Mouse (Mus musculus): Measurements from ENCODE around the gene Kank1. TPM values are rescaled to one million over a fixed set of nuclear protein-coding genes. Genes with fewer than 3 reads are reported as not detected.

Gene Kank1
- polyA plus RNA-seq, 1 experiment from 2014 or later: 23.0 TPM

DNA sequence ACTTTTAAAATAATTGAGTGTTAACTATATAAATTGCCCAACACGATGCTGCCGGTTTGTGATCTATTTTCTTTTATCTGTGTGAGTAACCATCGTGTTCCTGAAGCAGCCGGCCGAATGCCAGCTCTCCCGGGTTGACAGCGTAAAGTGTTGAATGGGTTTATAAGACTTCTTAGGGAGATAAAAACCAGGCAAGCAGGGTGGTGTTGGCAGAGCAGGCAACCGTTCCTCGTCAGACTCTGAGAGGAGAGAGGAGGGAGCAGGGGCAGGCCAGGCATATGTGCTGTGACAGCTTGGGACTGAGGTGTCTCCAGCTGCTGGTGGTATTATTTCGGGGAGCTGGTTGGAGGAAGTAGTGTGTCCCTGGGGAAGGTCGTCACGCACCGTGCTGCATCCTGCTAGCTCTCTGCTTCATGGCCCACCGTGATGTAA lies 78.7 kb downstream of the Kank1 start:
- H3K9ac ChIP-seq (ENCODE audit: low read depth, low read length): no peak overlapping the region
- WGBS: 45% methylated on average over 14 of the region's 14 CpGs
- H3K27ac ChIP-seq (ENCODE audit: low read depth, low read length): no peak overlapping the region
- ATAC-seq (ENCODE audit: low FRiP score, low TSS enrichment): peak; percentile 49; the same call in 1 of the 2 replicates
- H3K36me3 ChIP-seq (ENCODE audit: control insufficient read depth, insufficient read depth, low read length): no peaks in the 10 kb centered on the region
- H3K4me2 ChIP-seq (replicated peaks; ENCODE audit: low read depth, low read length): no peak overlapping the region
- H3K27me3 ChIP-seq (ENCODE audit: control insufficient read depth, insufficient read depth, low read length): no peaks in the 10 kb centered on the region
- no peak overlapping the region for H3K4me3 ChIP-seq (ENCODE audit: low read length)
- no peaks in the 10 kb centered on the region for H3K9me3 ChIP-seq (ENCODE audit: control insufficient read depth, low read length)
- peaks cover 9% of the 10 kb centered on the region; the same call in 1 of the 2 replicates for H3K4me1 ChIP-seq (ENCODE audit: control insufficient read depth, insufficient read depth, low read length)

DNA sequence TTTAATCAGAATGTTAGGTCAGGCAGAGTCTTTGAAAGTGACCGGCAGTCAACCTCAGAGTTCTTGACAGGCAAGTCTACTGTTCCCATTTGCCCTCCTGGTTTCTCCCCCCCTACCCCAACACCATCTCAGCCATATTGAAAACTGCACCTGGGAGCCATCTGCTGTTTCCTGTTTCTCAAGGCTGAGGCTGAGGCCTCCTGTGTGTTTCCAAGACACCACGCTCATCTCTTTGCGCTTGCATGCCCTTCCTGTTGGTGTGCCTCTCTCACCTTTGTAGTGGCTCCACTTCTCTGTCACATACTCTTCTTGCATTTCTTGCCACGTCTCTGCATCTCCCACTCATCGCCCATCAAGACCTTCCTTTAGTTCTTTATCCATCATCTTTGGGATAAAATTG lies 79.2 kb downstream of the Kank1 start:
- H3K4me3 ChIP-seq (ENCODE audit: low read length): no peak overlapping the region
- no peaks in the 10 kb centered on the region for H3K27me3 ChIP-seq (ENCODE audit: control insufficient read depth, insufficient read depth, low read length)
- H3K4me1 ChIP-seq (ENCODE audit: control insufficient read depth, insufficient read depth, low read length): peaks cover 9% of the 10 kb centered on the region; the same call in 1 of the 2 replicates
- H3K27ac ChIP-seq (ENCODE audit: low read depth, low read length): no peak overlapping the region
- H3K9me3 ChIP-seq (ENCODE audit: control insufficient read depth, low read length): no peaks in the 10 kb centered on the region
- H3K36me3 ChIP-seq (ENCODE audit: control insufficient read depth, insufficient read depth, low read length): no peaks in the 10 kb centered on the region
- 80% methylated on average over 5 of the region's 5 CpGs for WGBS
- no peak for ATAC-seq (ENCODE audit: low FRiP score, low TSS enrichment)
- no peak overlapping the region for H3K9ac ChIP-seq (ENCODE audit: low read depth, low read length)
- H3K4me2 ChIP-seq (replicated peaks; ENCODE audit: low read depth, low read length): no peak overlapping the region

DNA sequence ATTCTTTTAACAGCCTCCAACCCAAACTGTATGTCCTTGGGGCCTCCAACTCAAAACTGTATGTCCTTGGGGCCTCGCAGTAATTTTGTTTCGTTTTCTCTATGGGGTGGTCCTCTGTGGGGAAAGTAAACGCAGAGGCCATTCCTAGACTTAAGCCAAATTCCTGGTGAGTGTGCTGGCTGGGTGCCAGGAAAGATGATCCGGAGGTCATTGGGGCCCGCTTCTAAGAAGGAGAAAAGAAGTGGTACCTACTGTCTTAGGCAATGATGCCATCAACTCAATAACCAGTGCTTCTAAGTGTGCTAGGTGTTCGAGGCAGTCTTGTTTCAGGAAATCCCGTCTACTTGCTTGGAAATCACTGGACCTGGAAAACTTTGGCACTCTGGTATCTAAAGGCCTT lies 87.5 kb downstream of the Kank1 start:
- no peak overlapping the region for H3K4me2 ChIP-seq (replicated peaks; ENCODE audit: low read depth, low read length)
- H3K9me3 ChIP-seq (ENCODE audit: control insufficient read depth, low read length): no peaks in the 10 kb centered on the region
- 71% methylated on average over 7 of the region's 7 CpGs for WGBS
- peaks cover 5% of the 10 kb centered on the region; the same call in 1 of the 2 replicates for H3K4me1 ChIP-seq (ENCODE audit: control insufficient read depth, insufficient read depth, low read length)
- H3K27ac ChIP-seq (ENCODE audit: low read depth, low read length): no peak overlapping the region
- H3K9ac ChIP-seq (ENCODE audit: low read depth, low read length): no peak overlapping the region
- ATAC-seq (ENCODE audit: low FRiP score, low TSS enrichment): no peak
- no peaks in the 10 kb centered on the region for H3K36me3 ChIP-seq (ENCODE audit: control insufficient read depth, insufficient read depth, low read length)
- H3K4me3 ChIP-seq (ENCODE audit: low read length): no peak overlapping the region
- no peaks in the 10 kb centered on the region for H3K27me3 ChIP-seq (ENCODE audit: control insufficient read depth, insufficient read depth, low read length)

DNA sequence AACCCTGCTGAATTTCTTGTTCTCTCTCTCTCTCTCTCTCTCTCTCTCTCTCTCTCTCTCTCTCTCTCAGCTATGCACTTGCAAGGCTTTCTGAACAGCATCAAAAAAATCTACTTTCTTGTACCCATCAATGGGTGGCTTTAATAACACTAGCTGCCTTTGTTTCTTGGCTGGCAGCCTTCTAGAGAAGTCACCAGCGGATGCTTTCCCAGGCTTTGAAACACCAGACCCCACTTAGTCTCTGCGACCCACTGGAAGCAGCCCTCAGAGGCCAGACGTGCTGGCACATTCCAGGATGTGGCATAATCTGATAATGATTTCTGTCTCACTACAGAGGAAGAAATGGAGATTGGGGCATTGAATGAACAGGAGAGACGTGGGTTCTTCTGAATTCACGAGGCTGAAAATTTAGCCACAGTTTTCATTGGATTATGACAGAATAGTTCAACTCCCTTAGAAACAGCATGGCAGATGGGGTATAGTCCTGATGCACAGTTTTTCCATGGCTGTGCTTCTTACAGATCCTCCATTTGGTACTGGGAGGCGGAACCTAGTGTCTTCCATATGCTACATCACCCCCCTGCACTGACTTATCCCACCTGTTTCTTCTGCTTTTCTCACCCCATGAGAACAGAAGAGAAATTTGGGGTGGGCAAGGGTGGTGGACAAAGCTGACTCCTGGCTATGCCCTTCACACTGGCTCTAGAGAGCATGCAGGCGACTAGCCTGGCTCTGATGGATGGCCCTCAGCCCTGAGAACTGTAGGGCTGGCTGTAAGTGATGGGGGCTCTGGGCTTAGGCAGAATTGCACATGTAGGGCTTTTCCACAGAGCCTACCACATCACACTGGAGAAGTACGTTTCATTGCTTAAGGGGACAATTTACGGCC lies 88.6 kb downstream of the Kank1 start:
- H3K27me3 ChIP-seq (ENCODE audit: control insufficient read depth, insufficient read depth, low read length): no peaks in the 10 kb centered on the region
- no peaks in the 10 kb centered on the region for H3K9me3 ChIP-seq (ENCODE audit: control insufficient read depth, low read length)
- 68% methylated on average over 9 of the region's 9 CpGs for WGBS
- no peak for ATAC-seq (ENCODE audit: low FRiP score, low TSS enrichment)
- no peak overlapping the region for H3K9ac ChIP-seq (ENCODE audit: low read depth, low read length)
- H3K4me3 ChIP-seq (ENCODE audit: low read length): no peak overlapping the region
- no peaks in the 10 kb centered on the region for H3K36me3 ChIP-seq (ENCODE audit: control insufficient read depth, insufficient read depth, low read length)
- no peak overlapping the region for H3K4me2 ChIP-seq (replicated peaks; ENCODE audit: low read depth, low read length)
- H3K27ac ChIP-seq (ENCODE audit: low read depth, low read length): no peak overlapping the region
- H3K4me1 ChIP-seq (ENCODE audit: control insufficient read depth, insufficient read depth, low read length): peaks cover 5% of the 10 kb centered on the region; the same call in 1 of the 2 replicates

DNA sequence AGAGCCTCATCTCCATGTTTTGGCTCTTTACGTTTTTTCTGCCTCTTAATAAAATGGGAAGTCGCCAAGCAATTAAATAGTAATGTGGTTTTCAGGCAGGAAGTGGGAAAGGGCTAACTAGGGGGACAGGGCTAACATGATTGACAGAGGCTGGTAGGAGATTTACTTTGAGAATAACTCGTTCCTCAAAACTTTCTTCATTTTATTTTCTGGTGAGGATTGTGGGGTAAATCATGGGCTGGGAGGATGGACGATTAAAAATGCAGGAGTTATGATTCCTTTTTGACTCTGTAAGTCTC lies 89.2 kb downstream of the Kank1 start:
- no peak overlapping the region for H3K27ac ChIP-seq (ENCODE audit: low read depth, low read length)
- ATAC-seq (ENCODE audit: low FRiP score, low TSS enrichment): no peak
- WGBS: 57% methylated on average over 4 of the region's 4 CpGs

DNA sequence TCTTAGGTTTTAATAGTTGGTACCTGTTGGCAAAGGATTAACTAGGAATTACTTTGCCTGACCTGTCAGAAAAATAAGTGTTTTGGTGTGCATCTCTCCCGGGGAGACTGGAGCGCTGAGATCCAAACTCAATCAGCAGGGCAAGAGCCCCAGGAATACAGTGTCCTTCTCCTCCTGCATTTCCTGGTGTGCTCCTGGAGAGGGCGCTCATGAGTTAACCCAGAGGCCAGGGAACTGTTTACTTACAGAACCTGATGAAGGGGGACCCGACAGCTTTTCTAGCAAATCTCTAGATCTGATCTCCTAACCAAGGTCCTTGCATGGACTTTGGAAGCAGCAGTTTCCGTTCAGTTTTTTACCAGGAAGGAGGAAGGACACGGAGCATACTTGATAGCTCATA lies 90.9 kb downstream of the Kank1 start:
- no peaks in the 10 kb centered on the region for H3K9me3 ChIP-seq (ENCODE audit: control insufficient read depth, low read length)
- no peak overlapping the region for H3K27ac ChIP-seq (ENCODE audit: low read depth, low read length)
- no peak overlapping the region for H3K4me3 ChIP-seq (ENCODE audit: low read length)
- H3K4me2 ChIP-seq (replicated peaks; ENCODE audit: low read depth, low read length): no peak overlapping the region
- no peaks in the 10 kb centered on the region for H3K27me3 ChIP-seq (ENCODE audit: control insufficient read depth, insufficient read depth, low read length)
- no peak overlapping the region for H3K9ac ChIP-seq (ENCODE audit: low read depth, low read length)
- no peaks in the 10 kb centered on the region for H3K36me3 ChIP-seq (ENCODE audit: control insufficient read depth, insufficient read depth, low read length)
- WGBS: 71% methylated on average over 6 of the region's 6 CpGs
- H3K4me1 ChIP-seq (ENCODE audit: control insufficient read depth, insufficient read depth, low read length): peaks cover 5% of the 10 kb centered on the region; the same call in 1 of the 2 replicates
- no peak for ATAC-seq (ENCODE audit: low FRiP score, low TSS enrichment)

More for the DNA sequence above, 89.2 kb downstream of the Kank1 start:
- Histone ChIP-seq H3K9me3 (ENCODE audit: control insufficient read depth, low read length) (no peaks in the 10 kb centered on the region), H3K27me3 (ENCODE audit: control insufficient read depth, insufficient read depth, low read length) (no peaks in the 10 kb centered on the region), H3K4me2 (replicated peaks; ENCODE audit: low read depth, low read length) (no peak overlapping the region), H3K4me1 (ENCODE audit: control insufficient read depth, insufficient read depth, low read length) (peaks cover 5% of the 10 kb centered on the region; the same call in 1 of the 2 replicates), H3K9ac (ENCODE audit: low read depth, low read length) (no peak overlapping the region), H3K4me3 (ENCODE audit: low read length) (no peak overlapping the region), H3K36me3 (ENCODE audit: control insufficient read depth, insufficient read depth, low read length) (no peaks in the 10 kb centered on the region)

DNA sequence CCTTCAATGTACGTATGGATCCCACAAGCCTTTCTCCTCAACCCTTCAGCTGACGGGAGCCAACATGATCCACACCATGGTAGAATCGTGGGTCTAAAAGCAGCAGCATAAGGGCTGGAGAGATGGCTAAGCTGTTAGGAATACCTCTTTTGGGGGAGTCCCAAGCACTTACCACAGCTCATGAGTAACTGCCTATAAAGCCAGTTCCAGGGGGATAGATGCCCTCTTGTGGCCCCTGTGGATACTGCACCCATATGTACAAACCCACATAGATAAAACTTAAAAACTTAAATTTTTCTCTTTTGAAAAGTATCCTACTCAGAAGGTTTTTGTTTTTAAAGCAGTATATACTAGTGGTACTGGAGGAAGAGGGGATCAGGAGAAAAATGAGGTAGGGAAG lies 97.6 kb downstream of the Kank1 start:
- no peak overlapping the region for H3K4me3 ChIP-seq (ENCODE audit: low read length)
- H3K27me3 ChIP-seq (ENCODE audit: control insufficient read depth, insufficient read depth, low read length): no peaks in the 10 kb centered on the region
- ATAC-seq (ENCODE audit: low FRiP score, low TSS enrichment): no peak
- 76% methylated on average over 3 of the region's 3 CpGs for WGBS
- no peak overlapping the region for H3K27ac ChIP-seq (ENCODE audit: low read depth, low read length)
- H3K9ac ChIP-seq (ENCODE audit: low read depth, low read length): no peak overlapping the region
- H3K4me1 ChIP-seq (ENCODE audit: control insufficient read depth, insufficient read depth, low read length): no peaks in the 10 kb centered on the region
- H3K4me2 ChIP-seq (replicated peaks; ENCODE audit: low read depth, low read length): no peak overlapping the region
- H3K9me3 ChIP-seq (ENCODE audit: control insufficient read depth, low read length): no peaks in the 10 kb centered on the region
- no peaks in the 10 kb centered on the region for H3K36me3 ChIP-seq (ENCODE audit: control insufficient read depth, insufficient read depth, low read length)

DNA sequence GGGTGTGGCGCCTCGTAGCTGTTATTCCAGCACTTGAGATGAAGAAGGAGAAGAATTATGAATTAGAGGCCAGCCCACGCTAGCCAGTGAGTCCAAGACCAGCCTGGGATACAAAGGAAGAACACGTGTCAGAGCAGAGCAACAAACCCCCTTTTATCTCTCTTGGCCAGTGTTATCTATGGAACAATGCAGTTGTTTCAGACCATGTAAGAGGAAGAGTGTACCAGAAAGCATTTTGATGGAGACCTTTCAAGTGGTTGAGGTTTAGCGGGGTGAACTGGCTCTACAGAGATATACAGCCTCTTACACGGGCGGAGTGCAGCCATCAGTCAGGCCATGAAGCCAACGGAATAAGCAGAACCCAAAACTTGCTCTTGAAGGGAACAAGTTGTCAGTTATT lies 100.0 kb downstream of the Kank1 start:
- 0 out of 2 replicates have a peak, but pooled peaks cover 5% of the 10 kb centered on the region for H3K4me1 ChIP-seq (ENCODE audit: control insufficient read depth, insufficient read depth, low read length)
- H3K4me3 ChIP-seq (ENCODE audit: low read length): no peak overlapping the region
- no peak for ATAC-seq (ENCODE audit: low FRiP score, low TSS enrichment)
- no peaks in the 10 kb centered on the region for H3K36me3 ChIP-seq (ENCODE audit: control insufficient read depth, insufficient read depth, low read length)
- 87% methylated on average over 8 of the region's 8 CpGs for whole genome bisulfite sequencing
- H3K27me3 ChIP-seq (ENCODE audit: control insufficient read depth, insufficient read depth, low read length): no peaks in the 10 kb centered on the region
- H3K4me2 ChIP-seq (replicated peaks; ENCODE audit: low read depth, low read length): no peak overlapping the region
- no peak overlapping the region for H3K27ac ChIP-seq (ENCODE audit: low read depth, low read length)
- H3K9ac ChIP-seq (ENCODE audit: low read depth, low read length): no peak overlapping the region
- no peaks in the 10 kb centered on the region for H3K9me3 ChIP-seq (ENCODE audit: control insufficient read depth, low read length)
